Mouse (Mus musculus) thymus, postnatal 14 days (tissue): ENCODE data around the gene Aldh18a1.
"Not testable (repeated sequence)": the region's sequence is repeated elsewhere in the genome, so short reads cannot be mapped to it uniquely, and the experiment has no call there.

Source experiments
- DNase-seq: peaks from one replicate; pipeline ENCODE4 v3.0.0; 2021

The Aldh18a1 gene

DNA sequence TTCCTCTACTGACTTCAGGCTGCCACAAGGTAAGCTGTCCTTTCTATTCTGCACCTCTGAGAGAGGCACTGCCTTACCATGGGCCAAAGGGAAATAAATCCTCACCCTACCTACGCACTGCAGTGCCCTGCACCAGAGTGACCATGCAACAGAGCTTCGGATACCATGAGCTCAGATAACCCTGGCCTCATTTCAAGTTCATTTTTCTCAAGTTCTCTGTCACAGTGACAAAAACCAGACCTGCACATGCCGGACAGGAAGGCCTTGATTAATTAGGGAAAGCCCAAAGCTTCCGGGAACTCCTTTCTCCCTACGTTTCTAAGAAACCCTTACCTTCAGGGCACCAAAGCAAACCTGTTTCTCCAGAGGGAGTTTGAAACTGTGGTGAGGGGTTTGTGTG lies 6.6 kb downstream of the Aldh18a1 start:
- no peak for DNase-seq

DNA sequence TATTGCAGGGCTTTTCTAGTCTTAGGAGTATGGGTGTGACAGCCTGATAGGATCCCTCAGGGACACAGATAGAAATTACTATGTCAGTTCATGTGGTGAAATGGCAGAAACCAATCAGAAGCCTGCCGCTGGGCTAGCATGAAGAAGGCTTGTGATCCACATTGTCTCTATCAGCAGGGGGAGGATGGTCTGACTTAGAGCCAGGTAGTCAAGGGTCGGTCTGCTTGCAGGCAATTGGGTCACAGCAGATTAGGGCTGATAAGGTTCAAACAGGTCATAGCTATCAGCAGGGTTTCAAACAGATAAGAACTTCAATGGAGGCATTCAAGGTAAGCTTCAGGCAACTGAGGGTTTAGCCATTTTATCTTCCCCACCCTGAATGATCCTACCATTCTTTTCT lies 7.4 kb downstream of the Aldh18a1 start:
- DNase-seq: no peak

DNA sequence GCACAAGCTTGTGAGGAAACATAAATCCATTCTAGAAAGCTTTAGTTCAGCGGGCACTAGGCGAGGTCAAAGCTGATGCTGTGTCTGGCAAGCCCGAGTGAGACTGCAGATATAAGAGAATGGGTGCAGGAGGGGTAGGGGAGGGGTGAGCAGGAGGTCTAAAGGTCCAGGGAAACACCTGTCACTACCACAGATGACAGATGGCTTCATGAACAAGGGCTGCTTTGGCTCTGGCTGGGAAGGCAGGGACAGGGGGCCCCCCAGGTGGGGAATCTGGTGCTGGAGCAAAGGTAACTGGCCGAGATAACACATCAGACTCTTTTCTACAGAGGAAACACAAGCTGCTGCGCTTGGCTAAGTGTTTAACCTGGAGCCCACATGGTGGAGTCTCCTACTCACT lies 12.8 kb downstream of the Aldh18a1 start:
- no peak for DNase-seq

DNA sequence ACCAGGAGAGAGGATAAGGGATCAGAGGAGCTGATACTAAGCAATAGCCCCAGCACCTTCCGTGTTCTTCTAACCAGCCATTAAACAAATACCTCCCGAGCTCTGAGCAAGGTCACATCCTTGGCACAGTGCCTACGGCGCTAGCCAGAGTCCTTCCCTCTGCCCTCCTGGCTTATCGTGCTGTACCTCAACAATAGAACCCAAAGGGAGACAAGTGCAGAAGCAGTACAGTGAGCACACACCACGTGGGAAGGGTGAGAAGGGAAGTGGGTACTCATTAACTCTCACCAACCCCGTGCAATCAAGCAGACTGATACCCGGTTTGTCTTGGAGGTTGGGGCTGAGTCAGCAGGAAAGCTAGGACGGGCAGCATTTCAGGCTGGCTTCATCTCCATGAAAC lies 17.5 kb downstream of the Aldh18a1 start:
- DNase-seq: no peak

DNA sequence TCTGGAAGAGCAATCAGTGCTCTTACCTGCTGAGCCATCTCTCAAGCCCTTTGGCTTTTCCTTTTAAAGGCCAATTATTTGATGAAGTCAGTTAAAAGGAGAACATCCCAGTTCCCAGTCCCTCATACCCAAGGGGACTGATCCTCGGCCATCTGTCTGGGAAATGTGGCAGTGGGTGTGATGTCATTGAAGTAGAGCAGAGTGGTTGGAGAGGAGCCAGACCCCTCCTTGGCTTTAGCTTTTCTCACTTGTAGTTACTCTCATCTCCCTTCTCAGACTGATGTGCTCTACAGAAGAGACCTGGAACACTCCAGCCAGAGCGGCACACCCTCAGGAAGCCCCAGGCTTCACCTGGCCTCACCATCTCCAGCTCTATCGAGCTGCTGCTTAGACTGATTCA lies 20.6 kb downstream of the Aldh18a1 start:
- no peak for DNase-seq

DNA sequence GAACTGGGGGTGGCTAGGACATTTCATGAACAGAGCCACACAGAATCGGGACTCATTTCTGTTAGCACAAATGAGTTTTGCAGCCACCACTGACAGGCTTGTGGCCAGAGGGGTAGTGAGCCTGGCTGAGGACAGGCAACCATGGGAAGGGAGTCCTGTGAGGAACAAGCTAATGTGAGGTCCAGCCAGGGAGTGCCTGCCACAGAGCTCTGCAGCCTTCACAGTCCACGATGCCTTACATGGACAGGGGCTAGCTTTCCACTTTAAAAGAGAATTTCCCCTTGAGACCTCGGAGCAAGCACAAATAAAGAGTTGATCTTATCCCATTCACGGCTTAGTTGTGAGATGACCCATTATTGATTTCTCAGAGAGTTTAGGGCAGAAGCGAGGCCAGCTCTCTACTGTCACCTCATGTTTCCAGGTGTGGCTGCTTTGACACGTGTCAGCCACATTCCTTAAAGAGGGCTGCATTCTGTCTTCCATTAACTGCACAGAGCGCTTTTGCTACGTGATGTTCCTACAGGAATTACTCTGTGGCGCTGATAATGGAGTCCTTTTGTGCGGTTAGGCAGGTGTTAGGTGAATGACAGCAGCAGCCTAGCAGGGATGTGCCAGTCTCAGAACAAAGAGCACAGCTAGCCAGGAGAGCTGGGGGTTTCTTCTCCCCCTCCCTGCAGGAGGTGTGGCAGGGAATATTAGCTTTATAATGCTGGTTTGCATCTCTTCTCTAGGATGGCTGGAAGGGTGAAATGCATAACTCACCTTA lies 24.2 kb downstream of the Aldh18a1 start:
- no peak for DNase-seq

DNA sequence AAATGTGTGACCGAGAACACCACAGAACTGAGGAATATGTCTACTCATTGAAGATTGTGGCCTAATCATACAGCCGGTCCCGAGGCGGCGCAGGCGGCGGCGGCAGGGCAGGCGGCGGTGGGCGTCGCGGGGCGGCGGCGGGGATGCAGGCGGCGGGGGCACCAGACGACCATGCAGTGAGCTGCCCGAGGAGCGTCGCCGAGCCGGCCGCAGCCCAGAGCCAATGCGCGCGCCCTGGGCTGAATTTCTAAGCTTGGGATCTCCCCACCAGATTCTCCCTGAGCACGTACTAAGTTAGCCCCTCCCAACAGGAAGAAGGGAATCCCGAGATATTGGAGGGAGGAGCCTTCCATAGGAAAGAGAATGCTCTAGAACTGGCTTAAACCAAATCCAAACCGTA lies 26.7 kb downstream of the Aldh18a1 start:
- DNase-seq: not testable (repeated sequence)

DNA sequence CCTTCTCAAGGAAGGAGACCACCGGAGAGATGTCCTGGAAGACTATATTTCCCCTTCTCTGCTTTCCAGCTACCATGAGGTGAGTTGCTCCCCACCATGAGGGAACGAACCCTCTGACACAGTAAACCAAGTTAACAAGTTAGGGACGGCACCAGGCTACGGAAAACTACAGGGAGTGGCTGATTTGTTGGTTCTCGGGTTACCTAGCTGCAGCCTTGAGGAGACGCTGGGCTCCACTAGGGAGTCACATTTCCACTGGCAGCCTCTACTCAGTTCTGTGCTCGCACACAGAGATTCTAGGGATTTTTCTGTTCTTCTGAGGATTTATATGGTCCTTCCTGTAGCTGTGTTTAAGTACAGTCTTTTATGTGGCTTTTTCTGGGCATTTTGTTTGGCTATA lies 32.2 kb downstream of the Aldh18a1 start:
- no peak for DNase-seq

DNA sequence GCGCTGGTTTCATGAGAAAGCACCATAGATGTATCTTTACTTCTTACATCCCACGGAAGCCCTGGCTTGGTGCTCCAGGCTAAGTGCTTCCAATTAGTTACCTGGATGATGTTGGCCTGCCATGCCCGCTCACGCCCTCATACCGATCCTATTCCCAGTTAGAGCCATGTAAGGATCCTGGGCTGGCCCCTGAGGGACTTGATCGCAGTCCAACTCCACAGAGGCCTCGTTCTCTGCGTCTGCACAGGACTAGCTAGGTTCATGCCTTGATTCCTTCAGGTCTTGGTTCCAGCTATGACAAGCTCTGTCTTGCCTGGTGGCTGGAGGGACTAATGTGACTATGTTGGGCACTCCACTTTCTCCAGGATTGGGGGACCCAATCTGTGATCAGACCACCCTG lies 33.1 kb downstream of the Aldh18a1 start:
- no peak for DNase-seq

DNA sequence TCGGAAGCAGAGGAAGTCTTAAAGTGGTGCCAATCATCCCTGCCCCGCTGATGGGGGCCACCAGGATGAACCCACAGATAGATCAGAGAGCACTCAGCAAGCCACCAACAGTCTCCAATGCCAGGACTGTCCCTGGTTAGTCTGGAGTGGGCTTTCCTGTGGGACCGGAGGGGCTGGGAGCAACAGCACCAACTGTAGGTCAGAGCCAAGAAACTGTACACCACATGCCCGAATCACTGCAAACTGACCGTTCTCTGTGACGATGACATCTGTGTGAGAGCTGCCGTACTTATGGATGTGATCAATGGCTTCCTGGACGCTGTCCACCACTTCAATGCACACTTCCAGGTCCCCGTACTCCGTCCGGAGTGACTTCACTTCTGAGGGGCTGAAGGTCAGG lies 33.9 kb downstream of the Aldh18a1 start:
- DNase-seq: no peak

DNA sequence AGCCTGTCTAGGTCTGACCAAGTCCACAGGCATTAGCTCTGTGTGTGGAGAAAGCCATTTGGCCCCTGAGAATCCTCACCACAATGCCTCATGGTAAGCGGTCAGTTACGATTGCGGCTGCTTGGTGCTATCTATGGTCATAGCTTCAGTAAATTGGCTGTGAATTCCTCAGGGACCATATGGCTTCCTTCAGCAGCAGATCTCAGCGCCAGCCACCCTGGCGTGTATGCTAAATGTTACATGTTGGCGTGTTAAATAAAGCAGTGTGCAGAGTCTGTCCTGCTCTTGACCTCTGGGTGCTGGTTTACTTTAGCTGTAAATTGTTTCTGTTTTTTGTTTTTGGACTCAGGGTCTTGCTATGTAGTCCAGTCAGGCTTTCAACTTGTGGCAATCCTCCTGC lies 34.4 kb downstream of the Aldh18a1 start:
- DNase-seq: no peak

DNA sequence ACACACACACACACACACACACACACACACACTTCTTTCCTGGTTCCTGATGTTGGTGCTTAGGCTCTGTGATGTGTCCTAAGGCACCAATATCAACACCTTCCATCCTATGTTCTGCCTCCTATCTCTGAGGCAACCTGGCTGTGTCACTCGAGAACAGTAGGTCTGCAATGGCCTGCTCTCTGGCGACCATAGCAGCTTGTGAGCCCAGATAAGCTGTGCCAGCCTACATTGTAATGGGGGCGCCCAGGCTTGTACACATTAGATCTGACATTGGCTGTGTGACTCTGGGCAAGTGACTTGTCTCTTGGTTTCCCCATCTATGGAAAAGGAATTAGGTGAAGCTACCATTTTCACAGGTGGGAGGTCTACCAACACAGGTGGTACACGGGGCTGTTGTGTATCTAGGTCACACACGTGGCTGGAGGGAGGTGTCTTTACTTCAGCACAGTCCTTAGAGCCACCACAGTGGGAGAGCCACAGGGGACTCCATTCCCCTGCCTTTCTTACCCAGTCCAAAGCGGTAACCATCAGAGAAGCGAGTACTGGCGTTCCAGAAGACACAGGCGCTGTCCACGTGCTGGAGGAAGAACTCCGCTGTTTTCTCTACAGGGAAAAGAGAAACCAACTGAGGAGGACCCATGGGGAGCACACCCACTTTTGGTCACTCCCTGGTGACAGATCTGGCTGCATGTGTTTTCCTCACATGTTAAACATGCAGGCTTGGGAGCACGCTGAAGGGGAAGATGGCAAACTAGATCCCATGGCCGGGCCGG lies 35.1 kb downstream of the Aldh18a1 start:
- no peak for DNase-seq

DNA sequence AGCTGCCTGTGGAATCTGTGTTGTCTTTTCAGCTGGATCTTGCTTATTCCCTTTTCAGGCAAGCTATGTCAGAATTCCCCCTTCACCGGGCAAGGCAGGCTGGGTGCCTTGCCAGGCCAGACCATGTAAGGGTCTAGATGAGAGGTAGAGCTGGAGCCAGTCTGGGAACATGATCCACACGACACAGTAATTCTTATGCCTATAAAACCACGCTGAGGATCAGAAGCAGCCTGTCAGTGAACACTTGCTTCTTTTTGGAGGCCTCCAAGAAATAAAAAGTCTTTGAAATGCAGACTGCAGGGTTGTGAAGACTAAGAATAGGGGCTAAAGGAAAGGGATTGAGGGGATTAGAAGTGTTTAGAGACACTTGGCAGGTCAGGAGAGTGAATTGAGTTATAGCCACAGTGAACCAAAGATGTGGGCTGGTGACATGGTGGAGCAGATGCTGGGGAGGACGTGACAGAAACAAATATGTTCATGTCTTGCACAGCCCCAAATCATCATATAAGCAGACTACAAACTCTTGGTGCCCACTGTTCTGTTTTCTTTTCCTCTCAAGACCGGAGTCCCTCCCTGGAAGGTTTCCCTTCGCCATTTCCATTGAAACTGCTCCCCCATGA lies 38.6 kb downstream of the Aldh18a1 start:
- DNase-seq: no peak

DNA sequence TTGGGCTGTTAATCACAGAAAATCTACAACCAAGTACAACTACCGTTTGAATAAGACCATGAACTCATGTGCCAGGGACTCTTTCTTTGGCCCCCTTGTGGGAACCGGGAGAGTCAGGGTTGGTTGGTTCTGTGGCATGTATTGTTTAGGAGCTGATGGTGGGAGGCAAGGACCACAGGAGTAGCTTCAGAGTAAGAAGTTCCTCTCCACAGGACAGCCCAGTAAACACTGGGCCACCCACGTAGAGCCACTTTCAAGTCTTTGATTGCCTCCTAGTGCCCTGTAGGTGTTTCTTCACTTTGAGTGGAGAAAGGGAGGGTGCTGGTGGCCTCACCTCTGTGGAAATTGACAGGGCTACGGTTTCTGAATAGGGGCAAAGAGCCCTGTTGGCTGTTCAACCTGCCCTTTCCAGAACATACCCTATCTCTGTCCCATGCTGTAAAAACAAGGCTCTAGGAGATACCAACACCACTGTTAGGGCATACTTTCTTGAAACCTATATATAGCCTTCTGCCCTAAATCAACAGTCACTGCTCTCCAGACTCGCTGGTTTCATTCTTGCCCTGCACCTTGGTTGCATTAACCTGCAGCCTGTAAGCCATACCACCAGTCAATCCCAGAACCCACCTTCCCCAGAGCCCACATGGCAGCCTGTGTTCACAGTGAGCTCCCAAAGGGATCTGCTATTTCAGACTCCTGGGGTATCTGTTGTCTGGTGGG lies 39.3 kb downstream of the Aldh18a1 start:
- DNase-seq: no peak

DNA sequence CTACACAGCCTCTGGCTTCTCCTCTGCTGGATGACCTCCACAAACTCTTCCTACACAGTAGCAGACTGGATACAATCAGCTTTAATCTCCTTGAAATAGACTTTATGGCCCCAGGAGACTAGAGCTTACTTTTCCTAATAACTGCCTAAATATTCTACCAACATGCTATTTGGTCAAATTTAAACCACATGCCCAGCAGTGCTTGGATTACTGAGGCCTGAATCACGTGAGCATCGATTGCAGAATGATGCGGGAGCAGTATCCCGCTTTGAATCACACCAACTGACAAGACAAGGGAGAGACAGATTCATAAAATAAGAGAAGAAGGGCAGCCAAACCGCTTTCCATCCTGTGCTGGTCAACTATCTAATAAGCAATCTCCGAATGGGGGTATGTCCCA lies 39.9 kb downstream of the Aldh18a1 start:
- no peak for DNase-seq

DNA sequence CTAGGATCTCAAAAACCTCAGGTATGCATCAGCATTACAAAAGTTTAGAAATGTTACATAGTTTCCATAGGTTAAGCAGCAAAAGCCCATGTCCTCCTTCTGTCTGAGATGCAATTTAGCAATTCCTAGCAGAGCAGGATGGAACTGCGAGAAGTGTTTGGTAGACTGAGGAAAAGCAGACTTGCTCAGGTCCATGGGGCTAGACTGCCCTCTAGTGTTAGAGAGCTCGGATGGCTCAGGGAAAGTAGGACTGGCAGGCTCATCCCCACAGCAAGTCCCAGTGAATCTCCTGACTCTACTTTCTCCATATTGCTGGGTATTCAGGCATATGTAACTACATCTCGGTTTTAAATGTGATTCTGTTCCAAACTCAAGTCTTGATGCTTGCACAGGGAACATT lies 43.4 kb downstream of the Aldh18a1 start:
- peak; percentile 62 for DNase-seq

DNA sequence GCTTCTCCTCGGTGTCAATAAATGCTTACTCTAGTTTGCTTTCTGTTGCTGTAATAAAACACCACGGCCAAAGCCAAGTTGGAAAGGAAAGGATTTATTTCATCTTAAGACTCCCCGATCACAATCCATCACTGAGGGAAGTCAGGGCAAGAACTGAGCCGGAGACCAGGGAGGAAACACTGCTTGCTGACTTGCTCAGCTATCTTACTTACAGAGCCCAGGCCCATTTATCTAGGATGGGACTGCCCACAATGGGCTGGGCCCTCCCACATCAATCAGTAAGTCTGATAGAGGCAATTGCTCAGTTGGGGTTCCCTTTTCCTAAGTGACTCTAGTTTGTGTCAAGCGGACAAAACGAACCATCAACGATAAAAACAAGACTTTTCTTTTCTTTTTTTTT lies 45.5 kb downstream of the Aldh18a1 start:
- no peak for DNase-seq

DNA sequence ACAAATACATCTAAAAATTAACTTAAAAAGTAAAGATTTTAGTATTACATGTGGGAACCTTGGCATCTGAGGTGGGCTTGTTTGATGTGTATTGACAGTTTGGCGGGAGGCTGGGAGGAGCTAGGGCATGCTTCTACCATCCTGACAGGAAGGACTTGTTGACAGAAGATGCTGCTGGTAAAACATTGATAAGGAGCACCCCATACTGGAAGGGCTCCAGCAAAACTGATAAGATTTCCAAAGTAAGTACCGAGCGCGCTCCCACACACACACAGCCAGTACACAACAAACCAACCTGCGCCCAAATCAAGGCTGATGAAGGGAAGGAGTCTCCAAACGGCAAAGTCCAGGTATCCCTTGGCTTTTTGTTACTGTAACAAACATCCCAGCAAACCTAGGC lies 51.7 kb downstream of the Aldh18a1 start:
- DNase-seq: no peak

DNA sequence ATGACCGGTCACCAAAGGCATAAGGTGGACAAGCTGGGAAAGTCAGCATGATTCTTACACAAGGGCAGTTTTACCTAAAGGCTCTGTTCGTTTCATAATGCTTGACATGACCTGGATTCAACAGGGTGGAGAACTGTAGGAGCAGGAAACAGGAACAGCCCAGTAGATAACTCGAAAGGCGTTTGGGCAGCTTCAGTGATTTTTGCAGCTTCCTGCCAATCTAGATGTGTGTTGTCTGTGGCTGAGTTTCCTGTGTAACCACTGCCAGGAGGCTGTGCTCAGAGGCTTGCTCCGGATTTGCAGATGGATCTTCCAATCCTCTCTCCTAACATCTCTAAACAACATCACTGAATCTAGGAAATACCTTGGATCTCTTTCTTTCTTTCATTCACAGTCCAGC lies 55.7 kb downstream of the Aldh18a1 start:
- no peak for DNase-seq

DNA sequence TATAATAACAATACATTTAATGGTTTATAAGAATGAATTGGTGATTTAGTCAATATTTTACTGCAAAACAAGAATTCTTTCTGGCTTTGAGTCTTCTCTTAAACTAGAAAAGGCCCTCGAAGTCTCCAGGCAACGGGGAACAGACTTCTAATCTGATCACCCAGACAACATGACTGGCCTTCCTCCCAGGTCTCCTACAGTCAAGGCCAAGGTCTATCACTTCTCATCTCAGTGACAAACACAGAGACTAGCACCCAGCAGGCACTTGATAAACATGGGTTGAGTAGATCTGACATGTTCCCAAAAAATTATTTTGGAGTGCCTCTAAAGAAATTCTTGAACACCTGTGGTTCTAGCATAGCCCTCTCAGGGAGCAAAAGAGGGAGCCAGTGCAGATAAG lies 57.9 kb downstream of the Aldh18a1 start:
- no peak for DNase-seq

DNA sequence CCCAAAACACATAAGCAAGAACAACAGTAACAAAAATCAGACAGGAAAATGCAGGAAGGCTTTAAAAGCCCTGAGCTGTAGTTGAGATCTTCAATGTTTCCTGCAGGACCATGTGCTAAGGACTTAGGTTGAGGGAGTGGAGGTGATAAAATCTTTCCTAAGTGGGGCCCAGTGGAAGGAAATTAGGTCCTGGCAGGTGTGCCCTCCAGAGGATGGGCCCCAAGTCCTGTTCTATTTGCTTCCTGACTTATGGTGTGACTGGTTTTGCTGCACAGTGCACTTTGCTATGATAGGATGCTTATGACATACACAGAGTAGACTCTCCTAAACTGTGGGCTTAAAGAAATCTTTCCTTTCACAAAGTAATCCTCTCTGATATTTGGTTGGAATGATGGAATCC lies 60.0 kb downstream of the Aldh18a1 start:
- no peak for DNase-seq

DNA sequence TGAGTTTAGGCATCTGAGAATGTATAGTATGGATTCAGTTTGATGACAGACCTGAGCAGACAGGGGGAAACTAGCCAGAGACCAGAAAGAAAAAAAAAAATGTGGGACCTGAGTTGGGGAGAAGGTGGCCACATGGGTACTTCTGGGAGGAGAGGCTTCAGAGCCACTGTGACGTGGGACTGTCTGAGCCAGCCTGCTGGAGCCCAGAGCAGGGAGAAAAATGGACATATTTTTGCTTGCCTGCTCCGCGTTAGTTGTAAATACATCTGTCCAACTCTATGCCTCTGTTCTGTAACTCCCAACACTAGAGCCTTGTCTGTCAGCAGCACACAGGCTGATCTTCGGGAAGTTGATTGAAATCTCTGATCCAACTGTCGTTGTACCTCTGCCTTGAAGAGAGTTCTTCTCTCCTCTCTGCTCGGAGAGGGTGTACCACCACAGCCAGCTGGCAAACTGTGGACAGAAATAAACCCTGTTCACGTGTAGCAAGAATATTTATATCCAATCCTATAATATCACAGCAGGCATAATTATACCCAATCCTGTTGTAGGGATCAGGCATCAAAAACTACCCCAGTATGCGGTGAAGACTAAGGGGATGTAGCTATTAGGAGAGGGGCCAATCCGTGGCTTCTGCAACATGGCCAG lies 61.8 kb downstream of the Aldh18a1 start:
- no peak for DNase-seq

DNA sequence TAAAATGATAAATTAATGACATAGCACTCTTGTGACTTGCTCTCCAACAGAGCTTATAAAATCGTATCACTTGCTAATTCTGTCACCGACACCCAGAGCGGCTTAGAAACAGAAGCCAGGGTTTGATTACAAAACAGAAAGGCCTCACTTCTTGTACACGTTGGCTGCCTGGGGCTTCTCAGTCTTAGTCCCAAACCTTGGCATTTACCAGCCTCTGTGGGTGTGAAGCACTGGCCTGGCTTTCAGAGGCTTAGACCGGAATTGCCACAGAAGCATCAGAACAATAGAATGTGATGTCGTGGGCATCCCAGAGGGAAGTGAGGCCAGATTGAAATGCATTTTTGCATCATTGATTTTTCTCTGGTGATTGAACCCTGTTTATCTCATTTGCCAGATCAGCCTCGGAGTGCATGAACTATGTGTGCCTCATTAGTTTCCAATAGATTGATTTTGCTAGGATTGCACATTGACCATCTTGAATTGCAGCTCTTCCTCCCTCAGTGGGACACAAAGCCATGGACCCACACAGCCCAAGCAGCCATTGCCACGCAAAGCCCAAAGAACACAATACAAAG lies 64.7 kb downstream of the Aldh18a1 start:
- no peak for DNase-seq
